Mouse (Mus musculus) gastrocnemius, postnatal 14 days (tissue): Measurements from ENCODE around the gene Rnase10. TPM values are rescaled to one million over a fixed set of nuclear protein-coding genes. Genes with fewer than 3 reads are reported as not detected.
A peak's percentile ranks its signal among the peaks of the same experiment; 100 is the strongest.
"Not testable (repeated sequence)": the region's sequence is repeated elsewhere in the genome, so short reads cannot be mapped to it uniquely, and the experiment has no call there.

ENCODE experiments used
- DNase-seq: peaks from one replicate; pipeline ENCODE4 v3.0.0; 2021; ENCODE audit warnings: mixed read lengths
- intact Hi-C: fragments of 180-260 bp; cut with DNase I; formaldehyde crosslinking; loops from one replicate; pipeline ENCODE4 v1.15.1; 2025; ENCODE audit warnings: low total_unique reads
- total RNA-seq, 2 experiments: library from RNA; stranded (reverse); gene quantifications; 2 replicates each; pipeline ENCODE4 v1.2.3; 2021

Rnase10 gene
- total RNA-seq, 2 experiments from 2014 or later = not detected

GRCm38 (mm10) chr14:51007914-51008713 lies 563 bp downstream of the Rnase10 start:
- intact Hi-C loops = no loop called here
- DNase-seq = peak; percentile 72

GRCm38 (mm10) chr14:51008781-51009180 lies 1.2 kb downstream of the Rnase10 start:
- no peak for DNase-seq
- intact Hi-C loops = no loop called here

GRCm38 (mm10) chr14:51009572-51009971 lies 2.0 kb downstream of the Rnase10 start:
- DNase-seq = no peak
- intact Hi-C loops = no loop called here

- intact Hi-C loops, DNase-seq: not testable (repeated sequence)
Measured at GRCm38 (mm10) chr14:51014724-51015123, 7.2 kb downstream of the Rnase10 start.

GRCm38 (mm10) chr14:51015780-51016179 lies 8.2 kb downstream of the Rnase10 start:
- intact Hi-C loops = no loop called here
- DNase-seq = no peak

- peak; percentile 37 for DNase-seq
- intact Hi-C loops = no loop called here
Measured at GRCm38 (mm10) chr14:51017256-51017655, 9.7 kb downstream of the Rnase10 start.

- DNase-seq = no peak
- intact Hi-C loops = no loop called here
Measured at GRCm38 (mm10) chr14:51023457-51023856, 15.9 kb downstream of the Rnase10 start.

- DNase-seq = no peak
- intact Hi-C loops = loop anchor here (5.0 kb wide), 2 partner anchors 37 to 72 kb away; no protein-coding TSS in a partner anchor
Measured at GRCm38 (mm10) chr14:51024820-51025219, 17.3 kb downstream of the Rnase10 start.

- DNase-seq = peak; percentile 49
- intact Hi-C loops = loop anchor here (5.0 kb wide), 2 partner anchors 36 to 71 kb away; no protein-coding TSS in a partner anchor
Measured at GRCm38 (mm10) chr14:51026391-51027133, 19.0 kb downstream of the Rnase10 start.

GRCm38 (mm10) chr14:51027387-51028155 lies 20.0 kb downstream of the Rnase10 start:
- intact Hi-C loops = loop anchor here (5.0 kb wide), 2 partner anchors 35 to 70 kb away; no protein-coding TSS in a partner anchor
- DNase-seq = no peak

- no peak for DNase-seq
- intact Hi-C loops = no loop called here
Measured at GRCm38 (mm10) chr14:51035206-51035605, 27.7 kb downstream of the Rnase10 start.

GRCm38 (mm10) chr14:51036214-51036613 lies 28.7 kb downstream of the Rnase10 start:
- intact Hi-C loops = no loop called here
- DNase-seq = no peak

GRCm38 (mm10) chr14:51041769-51042168 lies 34.2 kb downstream of the Rnase10 start, which contains the start of gene Rnase9:
Rnase9 (minus strand) TSS chr14:51041869.
- DNase-seq = no peak
- intact Hi-C loops = no loop called here

- intact Hi-C loops = no loop called here
- DNase-seq = no peak
Measured at GRCm38 (mm10) chr14:51047846-51048245, 40.3 kb downstream of the Rnase10 start.

GRCm38 (mm10) chr14:51050063-51050462 lies 42.5 kb downstream of the Rnase10 start, which contains the start of gene Rnase11:
Rnase11 (minus strand) TSS chr14:51050163.
- intact Hi-C loops = no loop called here

GRCm38 (mm10) chr14:51051941-51052340 lies 44.4 kb downstream of the Rnase10 start:
- intact Hi-C loops = no loop called here
- no peak for DNase-seq

More at GRCm38 (mm10) chr14:51050063-51050462, 42.5 kb downstream of the Rnase10 start, which contains the start of gene Rnase11:
- DNase-seq = no peak

- intact Hi-C loops = no loop called here
- no peak for DNase-seq
Measured at GRCm38 (mm10) chr14:51053176-51053575, 45.6 kb downstream of the Rnase10 start.

GRCm38 (mm10) chr14:51054243-51055237 lies 47.0 kb downstream of the Rnase10 start:
- intact Hi-C loops = no loop called here
- DNase-seq = no peak
